Mouse (Mus musculus): ENCODE measurements around the gene Zfp90.

GRCm38 (mm10) chr8:106463795-106464194, 48.7 kb downstream of the Zfp90 start:
- TF ChIP-seq POLR2A (IDR thresholded peaks at IDR 0.05; ENCODE audit: control insufficient read depth, extremely low read depth, insufficient read depth, low read length, poor library complexity) (no peak), CTCF (IDR thresholded peaks at IDR 0.05; ENCODE audit: borderline replicate concordance, control insufficient read depth, extremely low read depth, insufficient read depth, low read length, poor library complexity) (no peak)
